Mouse (Mus musculus) gastrocnemius, postnatal 4 days (tissue): ENCODE measurements at regions not wholly inside any gene's neighbourhood (a gene's known extent, or its start where the extent isn't known, plus 50 kb on each side); places are given as distances from the start of the nearest gene placed in this dataset.

Experiments used
- DNase-seq, 2 experiments: peaks; one replicate each; pipeline ENCODE4 v3.0.0; 2021 to 2022; ENCODE audit warnings: low spot score in 2 of 2, mixed read lengths in 2 of 2

GRCm38 (mm10) chr14:76868831-76869230, 167.7 kb upstream of the Ccdc122 start:
- no peak for DNase-seq

GRCm38 (mm10) chr14:76868131-76868530, 168.4 kb upstream of the Ccdc122 start:
- no peak for DNase-seq

- no peak for DNase-seq
These were observed 171.9 kb upstream of the Ccdc122 start for GRCm38 (mm10) chr14:76864664-76865063.

- DNase-seq = no peak
These were observed 173.4 kb upstream of the Ccdc122 start for GRCm38 (mm10) chr14:76863035-76863706.

GRCm38 (mm10) chr14:76858396-76858795, 178.2 kb upstream of the Ccdc122 start:
- DNase-seq = no peak

GRCm38 (mm10) chr14:76857196-76857773, 179.3 kb upstream of the Ccdc122 start:
- DNase-seq = no peak

GRCm38 (mm10) chr14:76856591-76856990, 180.0 kb upstream of the Ccdc122 start:
- no peak for DNase-seq

GRCm38 (mm10) chr14:76854965-76855364, 181.6 kb upstream of the Ccdc122 start:
- no peak for DNase-seq

- DNase-seq = no peak
These were observed 184.9 kb upstream of the Ccdc122 start for GRCm38 (mm10) chr14:76851473-76852214.

GRCm38 (mm10) chr14:76850641-76851040, 185.9 kb upstream of the Ccdc122 start:
- no peak for DNase-seq

GRCm38 (mm10) chr14:76850051-76850450, 186.5 kb upstream of the Ccdc122 start:
- DNase-seq = no peak

- DNase-seq = no peak
These were observed 186.9 kb upstream of the Ccdc122 start for GRCm38 (mm10) chr14:76849636-76850035.

GRCm38 (mm10) chr14:76849071-76849470, 187.5 kb upstream of the Ccdc122 start:
- no peak for DNase-seq

GRCm38 (mm10) chr14:76845706-76846105, 190.9 kb upstream of the Ccdc122 start:
- DNase-seq = no peak

- DNase-seq = no peak
These were observed 191.9 kb upstream of the Ccdc122 start for GRCm38 (mm10) chr14:76844717-76845116.

- no peak for DNase-seq
These were observed 198.9 kb upstream of the Ccdc122 start for GRCm38 (mm10) chr14:76837583-76838220.

- no peak for DNase-seq
These were observed 199.6 kb upstream of the Ccdc122 start for GRCm38 (mm10) chr14:76836926-76837516.

GRCm38 (mm10) chr14:76836271-76836670, 200.3 kb upstream of the Ccdc122 start:
- no peak for DNase-seq

- no peak for DNase-seq
These were observed 202.5 kb upstream of the Ccdc122 start for GRCm38 (mm10) chr14:76834084-76834483.

- no peak for DNase-seq
These were observed 207.4 kb upstream of the Ccdc122 start for GRCm38 (mm10) chr14:76829161-76829510.

- DNase-seq = no peak
These were observed 208.0 kb upstream of the Ccdc122 start for GRCm38 (mm10) chr14:76828453-76829160.
